Mouse (Mus musculus) erythroblast, embryonic 14.5 days (primary cell): ENCODE data around the gene Olfr325. TPM values are rescaled to one million over a fixed set of nuclear protein-coding genes. Genes with fewer than 3 reads are reported as not detected.

ENCODE experiments used
- H3K27me3 ChIP-seq: 2 replicates; pipeline ENCODE4 v1.6.1; 2012; ENCODE audit warnings: inconsistent platforms; ENCODE audit not compliant: control insufficient read depth
- H3K36me3 ChIP-seq: 2 replicates; pipeline ENCODE4 v1.6.1; 2012; ENCODE audit warnings: mild to moderate bottlenecking, inconsistent platforms; ENCODE audit not compliant: control insufficient read depth
- H3K4me1 ChIP-seq: 2 replicates; pipeline ENCODE4 v1.6.1; 2012; ENCODE audit warnings: inconsistent platforms; ENCODE audit not compliant: control insufficient read depth
- H3K4me3 ChIP-seq: replicated peaks from 2 replicates; pipeline ENCODE3; 2012; ENCODE audit warnings: moderate library complexity, mild to moderate bottlenecking, inconsistent platforms
- H3K9me3 ChIP-seq: 2 replicates; pipeline ENCODE4 v1.6.1; 2012; ENCODE audit warnings: low read length, inconsistent platforms, mixed read lengths; ENCODE audit not compliant: control insufficient read depth
- GATA1 ChIP-seq: IDR thresholded peaks from 2 replicates; pipeline ENCODE4 v1.6.1; 2012; ENCODE audit warnings: low read length, inconsistent platforms, mixed read lengths
- TAL1 ChIP-seq: IDR thresholded peaks from 3 replicates; pipeline ENCODE4 v1.6.1; 2012; ENCODE audit warnings: low read length, inconsistent platforms, mixed read lengths
- polyA plus RNA-seq: library from polyadenylated mRNA; stranded (reverse); fragments of >175 nt; gene quantifications from 2 replicates; pipeline ENCODE4 v1.2.3, GENCODE M21; 2012

The Olfr325 gene
- polyA plus RNA-seq, 1 experiment, result not detected

DNA sequence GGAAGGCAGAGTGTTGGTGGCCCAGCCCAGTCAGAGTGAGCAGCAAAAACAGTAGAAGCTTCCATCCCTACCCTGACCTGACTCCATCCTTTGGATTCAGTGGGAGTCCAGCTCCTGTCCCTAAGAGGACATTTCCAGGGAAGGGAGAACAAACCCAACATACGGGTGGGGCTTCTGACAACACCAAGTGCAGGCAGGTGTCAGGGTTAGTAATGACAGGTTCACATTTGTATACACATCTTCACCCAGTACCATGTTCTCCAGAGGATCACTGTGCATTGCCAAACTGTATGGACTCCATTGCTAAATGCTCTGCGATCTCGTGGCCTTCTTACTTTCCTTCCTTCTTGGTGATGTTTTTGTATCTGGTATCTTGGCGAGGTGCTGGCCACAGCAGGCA lies 38.4 kb downstream of the Olfr325 start, which contains the start of gene 2210407C18Rik:
TSS of gene 2210407C18Rik (minus strand) at position 101 of the 400 bp plus-strand sequence.
- no peaks in the 10 kb centered on the region for H3K36me3 ChIP-seq
- H3K9me3 ChIP-seq, result no peaks in the 10 kb centered on the region
- H3K4me3 ChIP-seq, result no peak within 1 kb of the TSS
- no peaks in the 10 kb centered on the region for H3K27me3 ChIP-seq
- H3K4me1 ChIP-seq, result no peaks in the 10 kb centered on the region
- TF ChIP-seq TAL1 (no peak), GATA1 (no peak)

DNA sequence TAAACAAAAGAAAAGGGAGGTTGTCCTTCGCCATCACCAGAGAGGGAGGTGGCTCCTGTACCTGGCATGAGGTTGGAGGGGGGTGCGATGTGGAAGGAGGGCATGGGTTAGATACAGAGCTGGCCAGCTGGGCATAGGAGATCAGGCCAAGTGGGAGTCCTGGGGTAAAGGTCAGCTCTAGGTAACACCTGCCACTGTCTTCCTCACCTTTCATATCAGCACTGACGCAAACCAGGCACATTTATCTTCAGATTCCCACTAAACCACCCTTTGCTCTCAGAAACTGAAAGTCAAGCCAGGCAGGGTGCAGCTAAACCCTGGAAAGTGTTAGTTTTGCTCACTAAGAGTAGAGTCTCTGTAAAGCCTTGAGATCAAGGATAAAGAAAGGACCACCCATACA lies 40.8 kb downstream of the Olfr325 start:
- no peak for TF ChIP-seq TAL1
- TF ChIP-seq GATA1, result no peak

DNA sequence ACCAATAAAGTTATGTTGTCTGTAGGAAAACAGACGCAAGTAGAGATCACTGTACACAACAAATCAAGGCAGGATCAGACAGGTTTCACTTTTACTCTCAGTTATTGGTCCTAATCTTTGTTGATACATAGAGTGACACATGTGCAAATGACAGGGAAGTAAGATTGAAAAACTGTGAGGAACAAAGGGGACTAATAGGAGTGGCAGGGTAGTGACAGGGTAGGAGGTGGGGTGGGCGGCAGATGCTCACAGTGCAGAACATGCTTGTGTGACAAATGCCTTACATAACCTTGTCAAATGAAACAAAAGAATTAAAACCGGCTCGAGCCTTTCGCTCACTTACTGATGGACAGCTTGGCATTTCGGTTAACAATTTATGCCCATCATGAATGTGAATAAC lies 41.3 kb downstream of the Olfr325 start:
- H3K36me3 ChIP-seq, result no peaks in the 10 kb centered on the region
- TF ChIP-seq GATA1 (no peak), TAL1 (no peak)
- no peaks in the 10 kb centered on the region for H3K9me3 ChIP-seq
- H3K4me3 ChIP-seq, result no peak overlapping the region
- no peaks in the 10 kb centered on the region for H3K4me1 ChIP-seq
- no peaks in the 10 kb centered on the region for H3K27me3 ChIP-seq

More for the DNA sequence above, 40.8 kb downstream of the Olfr325 start:
- H3K36me3 ChIP-seq, result no peaks in the 10 kb centered on the region
- no peaks in the 10 kb centered on the region for H3K4me1 ChIP-seq
- no peaks in the 10 kb centered on the region for H3K9me3 ChIP-seq
- no peaks in the 10 kb centered on the region for H3K27me3 ChIP-seq
- no peak overlapping the region for H3K4me3 ChIP-seq

DNA sequence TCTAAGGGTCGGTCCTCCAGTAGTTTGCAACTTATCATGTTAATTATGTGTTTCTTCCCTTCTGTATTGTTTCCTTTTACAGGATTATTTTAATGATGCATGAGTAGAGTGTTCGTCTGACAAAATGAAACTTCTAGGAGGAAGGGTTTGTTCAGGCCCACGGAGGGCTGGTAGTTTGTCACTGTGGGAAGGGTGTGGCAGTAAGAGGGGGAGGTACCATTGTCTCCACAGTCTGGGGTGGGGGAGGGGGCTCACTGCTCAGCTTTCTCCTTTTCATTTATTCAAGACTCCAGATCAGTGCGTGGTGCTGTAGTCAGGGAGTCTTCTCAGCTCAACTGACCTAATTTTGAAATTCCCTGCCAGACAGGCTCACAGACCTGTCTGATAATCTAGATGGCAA lies 48.6 kb downstream of the Olfr325 start:
- H3K9me3 ChIP-seq, result no peaks in the 10 kb centered on the region
- H3K4me1 ChIP-seq, result no peaks in the 10 kb centered on the region
- 0 out of 2 replicates have a peak, but pooled peaks cover 2% of the 10 kb centered on the region for H3K27me3 ChIP-seq
- no peaks in the 10 kb centered on the region for H3K36me3 ChIP-seq
- TF ChIP-seq GATA1, result no peak
- TF ChIP-seq TAL1, result no peak
- H3K4me3 ChIP-seq, result no peak overlapping the region

DNA sequence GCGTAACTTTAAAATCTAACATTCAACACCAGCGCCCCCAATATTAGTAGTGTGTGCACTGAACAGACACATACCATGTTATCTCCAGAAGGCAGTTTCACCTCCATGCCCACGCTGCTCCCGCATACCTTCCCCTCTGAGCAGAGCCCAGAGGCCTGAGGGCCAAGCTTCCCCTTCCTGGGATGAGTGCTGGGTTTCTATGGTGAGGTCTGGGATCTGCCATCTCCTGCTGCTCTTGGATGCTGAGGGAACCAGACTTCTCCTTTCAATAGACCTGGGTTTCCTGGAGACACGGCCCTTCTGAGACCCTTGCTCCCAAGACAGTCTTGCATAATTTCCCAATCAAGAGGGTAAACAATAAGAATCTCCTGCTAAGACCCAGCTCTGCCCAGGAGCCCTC lies 52.9 kb downstream of the Olfr325 start, which contains the start of gene Olfr323:
TSS of gene Olfr323 (minus strand) at position 101 of the 400 bp plus-strand sequence.
- Histone ChIP-seq H3K4me3 (no peak within 1 kb of the TSS), H3K9me3 (no peaks in the 10 kb centered on the region), H3K27me3 (peaks cover 2% of the 10 kb centered on the region; the same call in 1 of the 2 replicates), H3K4me1 (peaks cover 9% of the 10 kb centered on the region), H3K36me3 (no peaks in the 10 kb centered on the region)
- TF ChIP-seq GATA1, result no peak
- no peak for TF ChIP-seq TAL1

Other genes starting within 250 kb of the Olfr325 start
- 1.8 and 2.6 TPM in 2 replicates for gene Zfp672, start 247.4 kb upstream of the Olfr325 start, polyA plus RNA-seq
- gene Sh3bp5l, start 247.0 kb upstream of the Olfr325 start, polyA plus RNA-seq, result 3.4 and 5.6 TPM in 2 replicates
- gene Lypd8, start 198.7 kb upstream of the Olfr325 start, polyA plus RNA-seq, result not detected in 2 replicates
- gene 1810065E05Rik, start 156.6 kb upstream of the Olfr325 start, polyA plus RNA-seq, result not detected in 2 replicates
- not detected in 2 replicates for gene Gm12253, start 145.2 kb upstream of the Olfr325 start, polyA plus RNA-seq
- gene Lypd9, start 124.8 kb upstream of the Olfr325 start, polyA plus RNA-seq, result not detected in 2 replicates
- gene Olfr30, start 115.5 kb upstream of the Olfr325 start, polyA plus RNA-seq, result not detected in 2 replicates
- gene Olfr332, start 85.2 kb upstream of the Olfr325 start, polyA plus RNA-seq, result not detected in 2 replicates
- gene Olfr331, start 75.2 kb upstream of the Olfr325 start, polyA plus RNA-seq, result not detected in 2 replicates
- not detected in 2 replicates for gene Olfr330, start 42.9 kb upstream of the Olfr325 start, polyA plus RNA-seq
- not detected in 2 replicates for gene Olfr329-ps, start 31.3 kb upstream of the Olfr325 start, polyA plus RNA-seq
- gene Olfr328, start 22.1 kb upstream of the Olfr325 start, polyA plus RNA-seq, result not detected in 2 replicates
- gene Olfr224, start 7.2 kb upstream of the Olfr325 start, polyA plus RNA-seq, result 0.02 TPM in 1 of 2 replicates, not detected in the other
- gene Olfr324, start 17.4 kb downstream of the Olfr325 start, polyA plus RNA-seq, result not detected in 2 replicates
- not detected in 2 replicates for gene 2210407C18Rik, start 38.3 kb downstream of the Olfr325 start, polyA plus RNA-seq
- 0.02 TPM in 1 of 2 replicates, not detected in the other for gene Olfr323, start 52.8 kb downstream of the Olfr325 start, polyA plus RNA-seq
- gene Trim58, start 62.7 kb downstream of the Olfr325 start, polyA plus RNA-seq, result 5.5 and 5.7 TPM in 2 replicates
- 0.04 and 0.05 TPM in 2 replicates for gene Olfr322, start 81.1 kb downstream of the Olfr325 start, polyA plus RNA-seq
- gene Olfr320, start 103.4 kb downstream of the Olfr325 start, polyA plus RNA-seq, result not detected in 2 replicates
- not detected in 2 replicates for gene Olfr319, start 121.4 kb downstream of the Olfr325 start, polyA plus RNA-seq
- not detected in 2 replicates for gene Olfr318, start 146.3 kb downstream of the Olfr325 start, polyA plus RNA-seq
- not detected in 2 replicates for gene Olfr317, start 161.5 kb downstream of the Olfr325 start, polyA plus RNA-seq
- gene Olfr316, start 175.0 kb downstream of the Olfr325 start, polyA plus RNA-seq, result not detected in 2 replicates
- not detected in 2 replicates for gene Olfr315, start 195.5 kb downstream of the Olfr325 start, polyA plus RNA-seq
- not detected in 2 replicates for gene Olfr314, start 205.2 kb downstream of the Olfr325 start, polyA plus RNA-seq
- gene Fam183b, start 224.2 kb downstream of the Olfr325 start, polyA plus RNA-seq, result not detected in 2 replicates
- not detected in 2 replicates for gene Olfr313, start 237.3 kb downstream of the Olfr325 start, polyA plus RNA-seq